Mouse (Mus musculus) G1E-ER4 (cell line): ENCODE results near the gene Acss2. TPM values are rescaled to one million over a fixed set of nuclear protein-coding genes. Genes with fewer than 3 reads are reported as not detected.

Experiments
- GATA1 ChIP-seq: IDR thresholded peaks from one replicate; pipeline ENCODE4 v1.8.0; 2012; ENCODE audit warnings: low read length, inconsistent platforms
- polyA plus RNA-seq: library from polyadenylated mRNA; stranded (reverse); fragments of >175 nt; gene quantifications from 2 replicates; pipeline ENCODE4 v1.2.3, GENCODE M21; 2012

The Acss2 gene
- polyA plus RNA-seq, 1 experiment = 38.4 TPM

DNA sequence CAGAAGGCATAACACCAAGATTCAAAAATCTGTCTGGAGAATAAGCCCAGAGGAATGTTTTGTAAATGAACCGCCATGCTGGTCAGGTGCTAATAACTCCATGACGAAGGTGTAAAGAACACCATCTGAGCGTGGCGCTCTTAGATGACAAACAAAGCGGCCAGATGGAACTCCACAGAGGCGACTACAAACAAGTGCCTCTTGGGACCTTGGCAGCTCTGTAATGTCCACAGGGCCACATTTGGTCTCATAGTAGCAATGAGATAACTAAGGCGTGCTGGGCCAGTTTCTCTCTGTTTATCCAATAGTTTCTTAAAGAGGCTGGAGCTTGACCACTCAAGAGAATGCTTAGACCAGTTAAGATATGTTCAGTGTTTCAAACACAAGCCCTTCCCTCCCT is 56.2 kb downstream of the Acss2 start:
- TF ChIP-seq GATA1 = no peak

- no peak for TF ChIP-seq GATA1
Observed at GRCm38 (mm10) chr2:155574700-155575099, 57.0 kb downstream of the Acss2 start.

DNA sequence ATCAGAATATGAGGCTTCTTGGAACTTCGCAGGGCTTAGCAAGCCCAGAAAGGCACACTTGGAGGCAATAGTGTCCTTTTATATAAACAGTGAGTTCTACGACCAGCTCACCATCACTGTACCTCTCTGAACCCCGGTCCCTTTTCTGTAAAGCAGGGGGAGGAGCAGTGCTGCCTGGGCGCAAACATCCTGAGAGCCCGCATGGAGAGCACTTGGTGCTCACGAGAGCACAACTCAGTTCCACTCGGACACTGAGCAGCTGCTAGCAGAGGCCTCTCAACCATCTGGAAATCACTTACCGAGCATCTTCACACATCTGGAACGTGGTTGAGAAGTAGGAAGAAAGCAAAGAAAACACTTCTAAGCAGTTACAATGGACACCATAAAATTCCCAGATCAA is 58.9 kb downstream of the Acss2 start:
- no peak for TF ChIP-seq GATA1

DNA sequence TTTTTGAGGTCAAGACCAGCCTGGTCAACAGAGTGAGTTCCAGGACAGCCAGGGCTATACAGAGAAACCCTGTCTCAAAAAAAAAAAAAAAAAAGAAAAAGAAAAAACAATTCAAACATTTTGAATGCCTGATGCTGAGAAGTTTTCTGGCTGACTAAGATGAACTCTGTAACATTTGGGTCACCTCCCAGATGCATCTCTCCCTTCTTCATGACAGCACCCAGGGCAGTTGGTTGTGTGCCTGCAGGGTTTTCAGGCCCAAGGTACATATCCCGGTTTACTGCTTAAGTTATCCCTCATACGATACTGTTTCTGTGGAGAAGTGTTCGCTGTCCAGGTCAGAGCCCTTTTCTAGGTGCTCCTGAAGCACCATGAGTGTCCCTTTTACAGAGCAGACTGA is 62.6 kb downstream of the Acss2 start:
- no peak for TF ChIP-seq GATA1

GRCm38 (mm10) chr2:155582384-155582995 is 64.7 kb downstream of the Acss2 start:
- TF ChIP-seq GATA1 = no peak

DNA sequence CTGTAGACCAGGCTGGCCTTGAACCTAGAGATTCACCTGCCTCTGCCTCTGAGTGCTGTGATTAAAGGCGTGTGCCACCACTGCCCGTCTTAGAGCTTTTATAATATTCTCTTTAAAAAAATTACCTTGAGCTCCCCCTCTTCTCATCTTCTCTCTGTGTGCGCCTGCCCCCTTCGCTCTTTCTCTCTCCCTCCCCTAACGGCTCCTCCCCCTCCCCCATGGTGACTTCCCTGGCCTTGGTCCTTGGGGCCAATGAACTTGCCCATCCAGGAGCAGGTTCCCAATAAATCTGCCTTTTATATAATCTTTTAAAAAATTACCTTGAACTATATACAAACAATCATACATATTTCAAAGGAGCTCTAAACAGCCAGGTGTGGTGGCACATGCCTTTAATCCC is 65.2 kb downstream of the Acss2 start:
- no peak for TF ChIP-seq GATA1

DNA sequence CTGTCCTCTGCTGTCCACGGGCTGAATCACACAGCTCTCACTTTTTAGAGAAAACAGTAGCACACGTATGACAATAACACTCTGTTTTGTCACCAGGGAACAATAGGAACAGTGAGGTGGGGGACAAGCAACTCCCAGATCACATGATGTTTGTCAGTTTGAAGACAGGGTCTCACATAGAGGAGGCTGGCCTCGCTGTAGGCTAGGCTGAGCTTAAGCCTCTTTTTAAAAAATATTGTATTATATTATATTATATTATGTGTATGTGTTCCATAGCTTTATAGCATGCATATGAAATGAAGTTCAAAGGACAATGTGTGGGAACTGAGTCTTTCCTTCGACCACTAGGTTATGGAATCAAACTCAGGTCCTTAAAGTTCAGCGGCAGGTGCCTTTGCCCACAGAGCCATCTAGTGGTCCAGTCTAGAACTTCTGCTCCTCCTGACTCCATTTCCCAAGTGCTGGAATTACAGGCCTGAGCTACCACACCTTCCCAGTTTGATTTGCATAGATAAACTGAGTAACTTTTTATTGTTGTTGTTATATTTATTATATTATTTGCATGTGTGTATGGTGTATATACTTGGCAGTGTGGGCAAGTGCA is 66.3 kb downstream of the Acss2 start:
- no peak for TF ChIP-seq GATA1

GRCm38 (mm10) chr2:155585082-155585481 is 67.3 kb downstream of the Acss2 start:
- TF ChIP-seq GATA1 = no peak

DNA sequence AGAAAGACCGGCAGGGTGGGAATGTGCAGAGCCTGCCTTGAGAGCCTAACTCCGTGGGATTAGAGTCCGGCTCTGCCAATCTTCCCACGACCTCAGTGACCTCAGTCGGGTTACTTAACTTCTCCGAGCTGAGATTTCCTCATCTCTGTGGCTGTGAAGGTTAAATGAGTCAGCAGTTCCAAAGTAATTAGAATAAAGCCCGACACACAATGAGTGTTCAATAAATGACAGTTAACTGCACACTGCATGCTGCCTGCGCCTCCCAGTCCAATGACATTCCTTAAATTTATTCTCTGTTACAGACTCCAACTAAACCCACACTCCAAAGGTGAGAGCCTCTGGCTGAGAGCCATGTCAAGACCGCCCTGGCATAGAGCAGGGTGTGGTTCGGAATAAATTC is 67.7 kb downstream of the Acss2 start:
- no peak for TF ChIP-seq GATA1

- no peak for TF ChIP-seq GATA1
Observed at GRCm38 (mm10) chr2:155588136-155588535, 70.4 kb downstream of the Acss2 start.

- TF ChIP-seq GATA1 = no peak
Observed at GRCm38 (mm10) chr2:155589521-155589920, 71.8 kb downstream of the Acss2 start.

GRCm38 (mm10) chr2:155590876-155591275 is 73.1 kb downstream of the Acss2 start:
- no peak for TF ChIP-seq GATA1

GRCm38 (mm10) chr2:155591676-155592075 is 73.9 kb downstream of the Acss2 start:
- TF ChIP-seq GATA1 = no peak

DNA sequence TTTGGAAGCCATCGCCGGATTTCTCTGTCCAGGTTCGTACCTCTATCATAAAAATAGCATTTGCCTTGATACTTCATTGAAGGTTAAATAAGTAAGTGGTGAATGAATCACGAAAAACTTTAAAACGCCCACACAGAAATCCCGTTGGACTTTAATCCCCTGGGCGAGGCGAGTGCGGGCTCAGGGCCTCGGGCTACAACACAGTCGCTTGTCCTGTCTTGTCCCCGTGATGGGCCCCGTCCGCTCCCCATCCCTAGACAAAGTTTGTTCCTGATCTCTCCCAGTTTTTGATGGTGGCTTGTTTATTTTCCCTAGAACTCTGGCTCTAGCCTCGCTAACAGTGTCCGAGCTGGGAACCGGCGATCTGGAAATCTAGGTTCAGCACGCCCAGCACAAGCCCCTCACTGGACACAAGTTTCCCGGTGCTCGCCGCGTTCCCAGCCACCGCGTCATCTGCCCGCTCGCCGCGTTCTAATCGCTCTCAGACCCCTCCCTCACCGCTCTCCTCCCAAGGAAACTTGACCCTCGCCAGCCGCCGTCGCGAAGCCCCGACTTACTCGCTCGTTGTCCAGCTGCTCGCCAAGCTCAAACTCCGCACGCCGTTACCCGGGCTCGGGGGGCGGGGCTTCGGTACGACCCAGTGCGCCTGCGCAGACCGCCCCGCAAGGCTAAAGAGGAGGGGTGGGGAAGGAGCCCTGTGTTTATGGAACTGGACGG is 74.5 kb downstream of the Acss2 start, which contains the start of gene Gss:
TSS of gene Gss (minus strand) at position 674 of the 717 bp plus-strand sequence.
- TF ChIP-seq GATA1 = no peak

- TF ChIP-seq GATA1 = no peak
Observed at GRCm38 (mm10) chr2:155592854-155593283, 75.1 kb downstream of the Acss2 start.

- no peak for TF ChIP-seq GATA1
Observed at GRCm38 (mm10) chr2:155595516-155595915, 77.8 kb downstream of the Acss2 start.

GRCm38 (mm10) chr2:155603707-155604106 is 86.0 kb downstream of the Acss2 start:
- no peak for TF ChIP-seq GATA1
